Mouse (Mus musculus): ENCODE results near the gene Megf9.

DNA sequence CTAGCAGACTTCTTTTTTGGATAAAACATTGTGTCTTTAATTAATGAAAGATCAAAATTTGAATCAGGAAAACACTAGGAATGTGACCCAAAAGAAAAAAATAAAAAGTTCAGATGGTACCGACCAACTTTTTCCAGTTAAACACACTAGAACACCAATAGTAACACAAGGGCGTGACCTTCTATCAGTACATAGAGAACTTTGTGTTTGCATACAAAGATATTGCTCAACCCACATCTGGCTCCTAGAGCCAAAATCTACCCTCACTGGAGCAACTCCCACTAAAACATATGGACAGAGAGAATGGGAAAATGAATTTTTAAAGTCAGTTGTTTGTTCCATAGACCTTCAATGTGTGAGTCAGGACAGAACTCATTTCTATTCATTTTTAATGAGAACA is 50.7 kb downstream of the Megf9 start:
- TF ChIP-seq CTCF (IDR thresholded peaks at IDR 0.05; ENCODE audit: low read depth, low read length) (no peak), POLR2A (IDR thresholded peaks at IDR 0.05; ENCODE audit: insufficient read depth, low read length) (no peak)
